Mouse (Mus musculus) T-helper 1 cell (primary cell): Measurements from ENCODE around the gene Setdb2.

Experiments
- in situ Hi-C: fragments of 300-600 bp; cut with MboI, MseI; formaldehyde crosslinking; loops from one replicate; pipeline ENCODE4 v1.15.1; 2025; ENCODE audit warnings: high pct_unique_total_duplicates

Setdb2 gene

GRCm38 (mm10) chr14:59389532-59389931 lies 51.2 kb downstream of the Setdb2 start:
- in situ Hi-C loops: loop anchor here (25.0 kb wide), 1 partner anchor 1052 kb away; no protein-coding TSS in a partner anchor

- in situ Hi-C loops: no loop called here
Observed at GRCm38 (mm10) chr14:59370348-59371068, 70.2 kb downstream of the Setdb2 start.

- in situ Hi-C loops: no loop called here
Observed at GRCm38 (mm10) chr14:59366386-59367105, 74.1 kb downstream of the Setdb2 start.

GRCm38 (mm10) chr14:59365244-59365644 lies 75.4 kb downstream of the Setdb2 start, which contains the start of gene Phf11d:
Phf11d (minus strand) TSS chr14:59365470.
- in situ Hi-C loops: no loop called here
